Mouse (Mus musculus): ENCODE measurements around the gene Ctnna3. TPM values are rescaled to one million over a fixed set of nuclear protein-coding genes. Genes with fewer than 3 reads are reported as not detected.
A peak's percentile ranks its signal among the peaks of the same experiment; 100 is the strongest.
"Not testable (repeated sequence)": the region's sequence is repeated elsewhere in the genome, so short reads cannot be mapped to it uniquely, and the experiment has no call there.

Ctnna3 gene
- total and polyA plus RNA-seq, 2 experiments from 2014 or later = 0.51 to 0.52 TPM

DNA sequence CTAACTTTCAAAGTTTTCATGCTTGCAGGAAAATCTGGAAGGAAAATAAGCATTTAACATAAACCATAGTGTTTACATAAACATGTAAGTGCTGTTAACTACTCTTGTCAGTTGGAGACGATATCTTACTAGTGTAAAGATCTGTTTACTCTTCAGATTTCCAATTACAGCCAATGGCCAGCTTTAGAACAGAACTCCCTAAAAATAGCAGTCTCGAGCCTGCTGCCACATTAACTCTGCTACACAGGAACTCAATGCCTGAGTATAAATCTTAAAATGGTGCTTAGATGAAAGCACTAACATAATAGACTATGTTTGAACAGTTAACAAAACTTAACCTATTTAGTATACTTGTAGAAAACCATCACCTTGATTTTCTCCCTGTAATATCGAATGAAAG, 793.1 kb downstream of the Ctnna3 start:
- H3K27ac ChIP-seq (ENCODE audit: low read depth, low read length) = no peak overlapping the region
- 53% methylated on average over 3 of the region's 3 CpGs for WGBS
- no peaks in the 10 kb centered on the region for H3K27me3 ChIP-seq (ENCODE audit: insufficient read depth, low read length)
- no peak for ATAC-seq
- no peaks in the 10 kb centered on the region for H3K4me1 ChIP-seq (ENCODE audit: insufficient read depth)
- no peak overlapping the region for H3K4me3 ChIP-seq (ENCODE audit: low read depth, low read length)
- TF ChIP-seq CTCF (IDR thresholded peaks at IDR 0.05; ENCODE audit: low read depth) = no peak
- no peak overlapping the region for H3K4me2 ChIP-seq (ENCODE audit: low read depth)
- H3K36me3 ChIP-seq (ENCODE audit: insufficient read depth) = no peaks in the 10 kb centered on the region
- H3K9me3 ChIP-seq (ENCODE audit: low read length) = no peaks in the 10 kb centered on the region
- no peak overlapping the region for H3K9ac ChIP-seq
- DNase-seq = no peak

DNA sequence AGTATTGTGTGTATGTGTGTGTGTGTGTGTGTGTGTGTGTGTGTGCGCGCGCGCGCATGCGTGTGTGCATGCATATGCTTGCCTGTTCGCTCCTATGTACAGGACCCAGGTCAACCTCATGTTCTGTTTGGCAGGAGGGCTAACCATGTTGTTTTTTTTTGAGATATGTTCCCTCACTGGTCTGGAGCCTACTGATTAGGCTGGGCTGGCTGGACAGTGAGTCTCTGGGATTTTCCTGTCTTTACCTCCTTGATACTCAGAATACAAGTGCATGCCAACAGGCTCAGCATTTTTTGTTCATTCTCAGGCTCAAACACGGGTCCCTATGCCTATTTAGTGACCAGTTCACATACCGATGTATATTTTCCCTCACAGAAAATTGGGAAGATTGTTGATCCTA, 794.1 kb downstream of the Ctnna3 start:
- no peak overlapping the region for H3K9ac ChIP-seq
- H3K27ac ChIP-seq (ENCODE audit: low read depth, low read length) = no peak overlapping the region
- TF ChIP-seq CTCF (IDR thresholded peaks at IDR 0.05; ENCODE audit: low read depth) = no peak
- DNase-seq = no peak
- no peaks in the 10 kb centered on the region for H3K4me1 ChIP-seq (ENCODE audit: insufficient read depth)
- H3K9me3 ChIP-seq (ENCODE audit: low read length) = no peaks in the 10 kb centered on the region
- no peaks in the 10 kb centered on the region for H3K36me3 ChIP-seq (ENCODE audit: insufficient read depth)
- 95% methylated on average over 9 of the region's 9 CpGs for WGBS
- no peaks in the 10 kb centered on the region for H3K27me3 ChIP-seq (ENCODE audit: insufficient read depth, low read length)
- H3K4me2 ChIP-seq (ENCODE audit: low read depth) = no peak overlapping the region
- H3K4me3 ChIP-seq (ENCODE audit: low read depth, low read length) = no peak overlapping the region
- ATAC-seq = no peak

DNA sequence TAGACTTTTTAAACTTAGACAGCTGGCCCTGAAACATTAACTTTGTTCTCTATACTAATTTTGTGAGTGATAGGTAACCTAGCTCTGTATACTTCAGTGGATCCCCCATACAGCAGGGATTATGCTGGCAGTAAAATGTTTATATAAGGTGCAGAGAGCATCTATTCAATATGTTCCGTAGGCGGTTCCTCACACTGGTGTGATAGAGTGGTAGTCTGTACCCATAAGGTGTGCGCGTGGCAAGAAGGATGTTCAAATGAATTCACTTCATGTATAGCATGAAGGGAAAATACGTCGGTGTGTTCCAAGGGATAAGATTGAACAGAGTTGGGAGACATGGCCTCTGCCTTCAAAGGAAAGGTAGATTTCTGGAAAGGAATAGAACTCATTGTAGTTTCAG, 794.5 kb downstream of the Ctnna3 start:
- DNase-seq (no peak), ATAC-seq (no peak)
- H3K27me3 ChIP-seq (ENCODE audit: insufficient read depth, low read length) = no peaks in the 10 kb centered on the region
- H3K9ac ChIP-seq = no peak overlapping the region
- no peak overlapping the region for H3K4me3 ChIP-seq (ENCODE audit: low read depth, low read length)
- no peak overlapping the region for H3K4me2 ChIP-seq (ENCODE audit: low read depth)
- H3K36me3 ChIP-seq (ENCODE audit: insufficient read depth) = no peaks in the 10 kb centered on the region
- no peak overlapping the region for H3K27ac ChIP-seq (ENCODE audit: low read depth, low read length)
- TF ChIP-seq CTCF (IDR thresholded peaks at IDR 0.05; ENCODE audit: low read depth) = no peak
- no peaks in the 10 kb centered on the region for H3K9me3 ChIP-seq (ENCODE audit: low read length)
- no peaks in the 10 kb centered on the region for H3K4me1 ChIP-seq (ENCODE audit: insufficient read depth)
- 94% methylated on average over 6 of the region's 6 CpGs for WGBS

DNA sequence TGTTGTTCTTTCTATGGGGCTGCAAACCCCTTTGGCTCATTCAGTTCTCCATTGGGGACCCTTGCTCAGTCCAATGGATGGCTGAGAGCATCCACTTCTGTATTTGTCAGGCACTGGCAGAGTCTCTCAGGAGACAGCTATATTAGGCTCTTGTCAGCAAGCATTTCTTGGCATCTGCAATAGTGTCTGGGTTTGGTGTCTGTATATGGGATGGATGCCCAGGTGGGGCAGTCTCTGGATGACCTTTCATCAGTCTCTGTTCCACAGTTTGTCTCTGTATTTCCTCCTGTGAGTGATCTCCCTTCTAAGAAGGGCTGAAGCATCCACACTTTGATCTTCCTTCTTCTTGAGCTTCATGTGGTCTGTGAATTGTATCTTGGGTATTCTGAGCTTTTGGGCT, 795.9 kb downstream of the Ctnna3 start:
- H3K9ac ChIP-seq; H3K4me2 ChIP-seq (ENCODE audit: low read depth); H3K4me1 ChIP-seq (ENCODE audit: insufficient read depth); H3K9me3 ChIP-seq (ENCODE audit: low read length); DNase-seq; H3K4me3 ChIP-seq (ENCODE audit: low read depth, low read length); H3K27me3 ChIP-seq (ENCODE audit: insufficient read depth, low read length); H3K27ac ChIP-seq (ENCODE audit: low read depth, low read length); H3K36me3 ChIP-seq (ENCODE audit: insufficient read depth); ATAC-seq: not testable (repeated sequence)

DNA sequence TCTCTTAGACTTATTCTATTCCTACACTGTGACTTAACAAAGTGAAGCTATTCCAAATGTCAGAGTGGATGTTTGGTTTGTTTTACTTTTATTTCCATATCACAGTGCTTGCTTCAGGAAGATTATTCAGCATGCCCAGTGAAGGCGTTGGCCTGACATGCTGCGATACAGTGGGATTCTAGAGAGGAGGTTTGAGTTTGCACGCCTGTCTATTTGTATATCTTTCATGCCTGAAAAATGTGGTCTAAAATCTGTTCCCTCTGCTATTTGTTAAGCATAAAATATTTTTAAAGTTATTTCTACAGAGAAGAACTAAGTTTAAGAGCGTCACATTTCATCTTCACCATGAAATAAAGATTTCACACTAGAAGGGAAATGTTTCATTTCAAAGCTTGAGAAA, 813.5 kb downstream of the Ctnna3 start:
- Histone ChIP-seq H3K4me1 (ENCODE audit: insufficient read depth) (no peaks in the 10 kb centered on the region), H3K4me3 (ENCODE audit: low read depth, low read length) (no peak overlapping the region), H3K27me3 (ENCODE audit: insufficient read depth, low read length) (no peaks in the 10 kb centered on the region), H3K27ac (ENCODE audit: low read depth, low read length) (no peak overlapping the region), H3K36me3 (ENCODE audit: insufficient read depth) (no peaks in the 10 kb centered on the region), H3K9me3 (ENCODE audit: low read length) (no peaks in the 10 kb centered on the region), H3K4me2 (ENCODE audit: low read depth) (no peak overlapping the region), H3K9ac (no peak overlapping the region)
- TF ChIP-seq CTCF (IDR thresholded peaks at IDR 0.05; ENCODE audit: low read depth) = no peak
- WGBS = 76% methylated on average over 4 of the region's 4 CpGs
- ATAC-seq (no peak), DNase-seq (no peak)

DNA sequence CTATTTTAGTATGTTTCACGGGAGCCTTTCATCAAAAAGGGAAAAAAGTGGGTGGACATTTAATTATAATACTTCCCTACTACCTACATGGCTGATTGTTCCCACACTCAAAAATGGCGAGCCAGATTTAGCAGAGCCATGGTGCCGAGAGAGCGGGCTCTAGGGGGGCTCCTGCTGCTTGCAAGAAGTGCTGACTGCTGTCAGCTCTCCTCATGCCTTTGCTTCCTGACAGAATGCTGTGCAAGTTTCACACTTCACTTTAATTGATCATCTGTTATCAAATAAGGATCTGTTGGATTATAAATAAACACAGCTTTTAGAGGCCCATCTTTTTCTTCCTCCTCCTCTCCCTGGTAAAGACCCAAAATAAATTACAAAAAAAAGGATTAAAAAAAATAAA, 838.3 kb downstream of the Ctnna3 start:
- ATAC-seq (peak; percentile 76), DNase-seq (peak; percentile 61)
- no peak overlapping the region for H3K4me3 ChIP-seq (ENCODE audit: low read depth, low read length)
- no peak overlapping the region for H3K4me2 ChIP-seq (ENCODE audit: low read depth)
- H3K27ac ChIP-seq (ENCODE audit: low read depth, low read length) = no peak overlapping the region
- 49% methylated on average over 4 of the region's 4 CpGs for WGBS
- H3K4me1 ChIP-seq (ENCODE audit: insufficient read depth) = no peaks in the 10 kb centered on the region
- H3K36me3 ChIP-seq (ENCODE audit: insufficient read depth) = no peaks in the 10 kb centered on the region
- no peaks in the 10 kb centered on the region for H3K9me3 ChIP-seq (ENCODE audit: low read length)
- no peak for TF ChIP-seq CTCF (IDR thresholded peaks at IDR 0.05; ENCODE audit: low read depth)
- no peak overlapping the region for H3K9ac ChIP-seq
- H3K27me3 ChIP-seq (ENCODE audit: insufficient read depth, low read length) = no peaks in the 10 kb centered on the region

DNA sequence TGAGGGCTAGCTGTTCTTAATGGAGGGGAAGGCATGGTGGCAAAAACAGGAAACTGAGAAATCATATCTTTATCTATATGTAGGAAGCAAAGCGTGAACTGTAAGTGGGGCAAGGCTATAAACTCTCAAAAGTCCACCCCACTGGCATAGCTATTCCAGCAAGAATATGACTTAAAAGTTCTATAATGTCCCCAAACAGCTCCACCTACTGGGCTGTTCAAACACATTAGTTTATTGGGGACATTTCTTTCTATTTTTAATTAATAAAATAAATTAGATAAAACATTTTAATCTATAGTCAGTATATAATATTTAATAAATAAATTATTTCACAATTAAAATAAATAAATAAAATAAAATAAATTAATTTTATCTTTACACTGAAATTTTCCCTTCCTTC, 845.2 kb downstream of the Ctnna3 start:
- Histone ChIP-seq H3K36me3 (ENCODE audit: insufficient read depth) (no peaks in the 10 kb centered on the region), H3K27ac (ENCODE audit: low read depth, low read length) (no peak overlapping the region), H3K9me3 (ENCODE audit: low read length) (no peaks in the 10 kb centered on the region), H3K4me1 (ENCODE audit: insufficient read depth) (no peaks in the 10 kb centered on the region), H3K9ac (no peak overlapping the region), H3K4me2 (ENCODE audit: low read depth) (no peak overlapping the region), H3K4me3 (ENCODE audit: low read depth, low read length) (no peak overlapping the region), H3K27me3 (ENCODE audit: insufficient read depth, low read length) (no peaks in the 10 kb centered on the region)
- 93% methylated on average over 1 of the region's 1 CpGs for WGBS
- ATAC-seq (no peak), DNase-seq (no peak)
- TF ChIP-seq CTCF (IDR thresholded peaks at IDR 0.05; ENCODE audit: low read depth) = no peak

DNA sequence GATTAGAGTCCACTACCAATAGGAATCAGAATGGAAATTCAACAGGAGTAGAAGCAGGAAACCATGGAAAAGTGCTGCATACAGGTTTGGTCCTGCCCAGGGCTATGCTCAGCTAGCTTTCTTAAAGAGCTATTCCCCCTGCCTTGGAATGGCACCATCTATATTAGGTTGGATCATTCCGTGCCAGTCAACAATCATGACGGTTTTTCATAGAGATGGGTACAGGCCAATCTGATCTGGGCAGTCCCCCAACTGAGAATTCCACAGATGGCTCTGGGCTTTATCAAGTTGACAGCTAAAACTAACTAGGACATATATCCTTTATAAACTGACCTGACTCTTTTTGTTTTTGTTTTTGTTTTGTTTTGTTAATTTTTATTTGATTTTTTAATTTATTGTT, 848.9 kb downstream of the Ctnna3 start:
- no peak for TF ChIP-seq CTCF (IDR thresholded peaks at IDR 0.05; ENCODE audit: low read depth)
- no peak overlapping the region for H3K27ac ChIP-seq (ENCODE audit: low read depth, low read length)
- 68% methylated on average over 2 of the region's 2 CpGs for WGBS

More for the DNA sequence above, 848.9 kb downstream of the Ctnna3 start:
- Histone ChIP-seq H3K36me3 (ENCODE audit: insufficient read depth) (no peaks in the 10 kb centered on the region), H3K4me3 (ENCODE audit: low read depth, low read length) (no peak overlapping the region), H3K9ac (no peak overlapping the region), H3K9me3 (ENCODE audit: low read length) (no peaks in the 10 kb centered on the region), H3K4me1 (ENCODE audit: insufficient read depth) (no peaks in the 10 kb centered on the region), H3K27me3 (ENCODE audit: insufficient read depth, low read length) (no peaks in the 10 kb centered on the region), H3K4me2 (ENCODE audit: low read depth) (no peak overlapping the region)
- ATAC-seq (no peak), DNase-seq (peak; percentile 34)

Data from forebrain, postnatal 0 days (tissue).